Mouse (Mus musculus) Patski (cell line): ENCODE data around the gene Lmntd2. TPM values are rescaled to one million over a fixed set of nuclear protein-coding genes. Genes with fewer than 3 reads are reported as not detected.

Experiments
- ATAC-seq: fragments of 100-300 bp; one replicate; pipeline ENCODE4 v1.8.0; 2021
- CTCF ChIA-PET: fragments of 350-600 bp; sonication (Branson Sonifier 250); formaldehyde crosslinking; loops from one replicate; lab custom pipeline; 2022; ENCODE audit warnings: inconsistent platforms; lab: Charles Lee
- POLR2A ChIA-PET: fragments of 350-600 bp; sonication (Branson Sonifier 250); formaldehyde crosslinking; loops from one replicate; lab custom pipeline; 2022; ENCODE audit warnings: antibody characterized with exemption, inconsistent platforms; lab: Charles Lee
- DNase-seq: peaks from one replicate; pipeline ENCODE4 v3.0.0-alpha.2; 2011; ENCODE audit warnings: low read depth, low spot score
- H3K27me3 ChIP-seq: fragments of 371-371 bp; one replicate; pipeline ENCODE4 v1.5.1; 2021
- CTCF ChIP-seq: fragments of 100-300 bp; IDR thresholded peaks from one replicate; pipeline ENCODE4 v1.5.1; 2021
- in situ Hi-C: fragments of 300-500 bp; cut with MboI; formaldehyde crosslinking; loops from 3 replicates; pipeline ENCODE4 v1.11.1; 2018; ENCODE audit warnings: low pct_unique_long_range_greater_than_20kb, mixed read lengths
- polyA plus RNA-seq: library from polyadenylated mRNA; unstranded; gene quantifications from one replicate; pipeline ENCODE4 v1.2.3, GENCODE M21; 2021

Gene Lmntd2
- polyA plus RNA-seq, 1 experiment from 2014 or later = 4.5 TPM

DNA sequence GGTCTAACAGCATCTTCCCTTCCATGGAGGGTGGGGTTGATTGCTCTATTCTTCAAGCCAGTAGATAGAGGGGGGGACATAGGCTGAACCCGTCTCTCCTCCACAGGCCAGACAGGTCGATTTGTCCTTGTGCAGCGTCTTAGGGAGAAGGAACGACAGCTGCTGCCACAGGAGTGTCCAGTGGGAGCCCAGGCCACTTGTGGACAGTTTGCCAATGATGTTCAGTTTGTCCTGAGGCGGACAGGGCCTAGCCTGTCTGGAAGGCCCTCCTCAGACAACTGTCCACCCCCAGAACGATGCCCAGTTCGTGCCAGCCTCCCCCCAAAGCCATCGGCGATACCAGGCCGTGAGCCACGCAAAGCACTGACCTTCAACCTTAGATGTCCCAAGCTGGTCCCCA lies 3.0 kb upstream of the Lmntd2 start:
- POLR2A ChIA-PET = interaction anchor here (0.9 to 2.2 kb wide), 4 partner anchors 22 to 251 kb away, joined by 3 to 14 read pairs (median 4); partner anchors contain the start of genes Hras and Lrrc56
- H3K27me3 ChIP-seq = no peaks in the 10 kb centered on the region
- DNase-seq (no peak), ATAC-seq (no peak)
- in situ Hi-C loops = no loop called here
- CTCF ChIA-PET = interaction anchor here (2.4 to 3.0 kb wide), 2 partner anchors 12 to 17 kb away, joined by 8 to 9 read pairs; partner anchors contain the start of gene Phrf1
- no peak for TF ChIP-seq CTCF

- TF ChIP-seq CTCF = no peak
- ChIA-PET POLR2A (interaction anchor here (1.0 to 2.2 kb wide), 3 partner anchors 21 to 252 kb away, joined by 3 to 14 read pairs (median 3); partner anchors contain the start of genes Hras and Lrrc56), CTCF (interaction anchor here (2.4 kb wide), 1 partner anchor 16 kb away, joined by 8 read pairs; no protein-coding TSS in a partner anchor)
- DNase-seq (no peak), ATAC-seq (peak; percentile 71)
- in situ Hi-C loops = no loop called here
- H3K27me3 ChIP-seq = no peaks in the 10 kb centered on the region
These were observed 2.2 kb upstream of the Lmntd2 start for GRCm38 (mm10) chr7:141215880-141216733.

DNA sequence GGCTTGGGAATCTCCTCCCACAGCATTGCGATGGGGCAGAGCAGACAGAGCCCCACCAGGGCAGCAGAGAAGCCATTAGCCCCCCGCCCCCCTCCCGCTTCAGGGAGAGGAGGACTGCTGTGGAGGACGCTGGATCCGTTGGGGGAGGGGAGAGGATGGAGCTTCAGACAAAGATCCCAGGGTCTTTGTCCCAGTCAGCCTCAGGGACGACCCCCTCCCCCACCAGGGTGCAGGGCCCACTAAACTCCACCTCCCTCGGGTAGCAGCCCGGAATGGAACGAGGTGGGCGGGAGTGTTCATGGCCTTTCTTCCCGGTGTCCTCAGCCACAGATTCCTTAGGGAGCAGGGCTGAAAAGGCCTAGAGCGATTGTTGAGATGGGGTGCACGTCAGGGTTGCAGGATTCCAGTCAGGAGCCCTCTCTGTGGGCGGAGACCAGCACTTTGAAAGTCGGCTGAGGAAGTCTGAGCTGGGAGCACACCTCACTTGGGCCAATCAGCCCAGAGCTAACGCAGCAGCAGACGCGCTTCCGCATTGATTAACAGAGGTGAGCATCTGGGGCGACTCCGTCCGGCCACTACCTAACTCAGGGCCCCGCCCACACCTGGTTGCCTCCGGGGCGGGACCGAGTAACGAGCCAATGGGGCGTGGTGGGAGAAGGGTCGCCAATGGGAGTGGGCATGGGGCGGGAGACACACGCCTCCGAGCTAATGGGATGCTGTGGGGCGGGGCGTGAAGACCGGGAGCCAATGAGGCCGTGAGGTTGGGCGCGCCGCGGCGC lies 1.4 kb upstream of the Lmntd2 start, which contains the start of gene Rassf7:
Rassf7 (plus strand) TSS at position 760 of the 779 bp plus-strand sequence.
- H3K27me3 ChIP-seq = no peaks in the 10 kb centered on the region
- peak; percentile 87 for ATAC-seq
- CTCF ChIA-PET = interaction anchor here (2.4 kb wide), 1 partner anchor 15 kb away, joined by 8 read pairs; no protein-coding TSS in a partner anchor
- POLR2A ChIA-PET = interaction anchor here (2.2 kb wide), 1 partner anchor 20 kb away, joined by 14 read pairs; the partner anchor contains the start of genes Hras and Lrrc56
- no peak for TF ChIP-seq CTCF
- in situ Hi-C loops = no loop called here
- no peak for DNase-seq

GRCm38 (mm10) chr7:141214310-141214709 lies 430 bp upstream of the Lmntd2 start:
- CTCF ChIA-PET = no interaction called here
- in situ Hi-C loops = no loop called here

GRCm38 (mm10) chr7:141213133-141213532 lies 747 bp downstream of the Lmntd2 start:
- CTCF ChIA-PET = no interaction called here
- no peak for TF ChIP-seq CTCF
- ATAC-seq (no peak), DNase-seq (no peak)
- POLR2A ChIA-PET = no interaction called here
- H3K27me3 ChIP-seq = no peaks in the 10 kb centered on the region
- in situ Hi-C loops = no loop called here

More at GRCm38 (mm10) chr7:141214310-141214709, 430 bp upstream of the Lmntd2 start:
- no peaks in the 10 kb centered on the region for H3K27me3 ChIP-seq
- DNase-seq = no peak
- no peak for TF ChIP-seq CTCF
- no peak for ATAC-seq
- POLR2A ChIA-PET = no interaction called here

DNA sequence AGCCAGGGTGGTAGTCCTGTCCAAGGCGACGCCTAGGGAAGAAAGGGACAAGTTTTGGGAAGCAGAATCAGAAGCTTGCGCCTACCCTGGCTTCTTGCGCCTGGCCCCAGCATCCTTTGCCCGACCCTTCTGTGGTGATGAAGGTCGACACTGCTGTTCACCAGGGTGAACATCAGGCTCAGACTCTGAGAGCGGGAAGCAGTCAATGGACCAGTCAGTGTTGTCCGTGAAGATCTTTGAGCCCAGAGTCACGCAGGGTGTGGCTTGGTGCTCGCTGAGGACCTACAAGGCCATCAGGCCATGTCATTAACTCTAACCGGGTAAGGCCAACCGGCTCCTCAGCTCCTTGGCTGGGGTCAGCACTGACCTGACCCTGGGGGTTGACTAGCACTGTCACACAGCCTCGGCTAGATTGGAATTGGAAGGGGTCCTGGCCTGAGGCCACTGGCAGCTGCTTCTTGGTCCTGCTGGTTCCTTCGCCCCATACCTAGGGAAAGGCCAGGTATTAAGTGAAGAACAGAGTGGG lies 3.2 kb downstream of the Lmntd2 start:
- no peak for TF ChIP-seq CTCF
- DNase-seq (no peak), ATAC-seq (no peak)
- no peaks in the 10 kb centered on the region for H3K27me3 ChIP-seq
- ChIA-PET CTCF (interaction anchor here (0.8 kb wide), 1 partner anchor 10 kb away, joined by 3 read pairs; no protein-coding TSS in a partner anchor), POLR2A (interaction anchor here (0.7 to 1.2 kb wide), 2 partner anchors 16 to 18 kb away, joined by 4 read pairs; partner anchors contain the start of genes Hras, Lrrc56 and Phrf1)
- in situ Hi-C loops = no loop called here

DNA sequence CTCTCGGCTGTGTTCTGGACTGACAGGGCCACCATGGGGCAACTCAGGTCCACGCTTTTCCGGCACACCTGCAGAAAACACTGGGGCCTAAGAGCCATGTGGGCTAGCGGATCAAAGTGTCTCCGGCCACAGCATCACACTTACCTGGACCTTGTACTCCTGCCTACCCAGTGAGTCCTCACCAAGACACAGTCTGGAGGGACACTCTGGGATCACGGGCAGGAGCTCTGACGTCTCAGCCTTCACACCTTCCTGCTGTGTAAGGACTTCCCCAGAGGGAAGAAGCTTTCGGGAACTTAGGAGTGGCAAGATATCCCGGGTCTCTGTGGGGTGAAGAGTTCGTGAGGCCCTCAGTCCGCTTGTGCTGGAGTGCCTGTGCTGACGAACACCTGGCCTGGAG lies 3.7 kb downstream of the Lmntd2 start:
- in situ Hi-C loops = no loop called here
- ChIA-PET CTCF (interaction anchor here (0.8 kb wide), 1 partner anchor 10 kb away, joined by 3 read pairs; no protein-coding TSS in a partner anchor), POLR2A (interaction anchor here (0.7 to 1.2 kb wide), 2 partner anchors 16 to 19 kb away, joined by 4 read pairs; partner anchors contain the start of genes Hras, Lrrc56 and Phrf1)
- DNase-seq = no peak
- TF ChIP-seq CTCF = no peak
- ATAC-seq = no peak
- H3K27me3 ChIP-seq = no peaks in the 10 kb centered on the region

DNA sequence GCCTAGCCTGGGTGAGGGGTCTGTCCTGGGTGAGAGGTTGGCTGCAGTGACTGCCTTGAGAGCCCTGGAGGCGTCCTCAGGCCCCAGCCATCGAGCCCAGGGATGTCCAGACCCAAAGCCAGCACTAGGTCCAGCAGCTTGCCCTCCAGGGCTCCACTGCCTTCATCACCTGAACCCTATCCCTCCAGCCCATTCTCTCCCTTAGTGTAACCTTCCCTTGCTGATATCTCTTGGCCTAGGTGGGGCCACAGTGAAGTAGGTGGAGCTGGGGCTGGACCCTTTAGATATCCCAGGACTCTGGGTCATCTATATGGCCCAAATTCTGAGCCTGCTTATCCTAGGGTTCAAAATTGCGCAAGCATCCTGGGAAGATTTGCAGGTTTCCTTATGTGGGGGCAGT lies 4.4 kb downstream of the Lmntd2 start:
- no peak for ATAC-seq
- TF ChIP-seq CTCF = no peak
- H3K27me3 ChIP-seq = no peaks in the 10 kb centered on the region
- ChIA-PET POLR2A (interaction anchor here (1.2 kb wide), 1 partner anchor 19 kb away, joined by 4 read pairs; the partner anchor contains the start of gene Phrf1), CTCF (no interaction called here)
- no peak for DNase-seq
- in situ Hi-C loops = no loop called here

GRCm38 (mm10) chr7:141206182-141206937 lies 7.5 kb downstream of the Lmntd2 start:
- H3K27me3 ChIP-seq = no peaks in the 10 kb centered on the region
- POLR2A ChIA-PET = no interaction called here
- TF ChIP-seq CTCF = no peak
- in situ Hi-C loops = no loop called here
- ATAC-seq = no peak
- DNase-seq = no peak
- CTCF ChIA-PET = no interaction called here
